Mouse (Mus musculus) T-helper 17 cell (primary cell): ENCODE data around the gene Camk1d.

Experiments
- in situ Hi-C, 2 experiments: fragments of 300-600 bp; cut with MboI, MseI; formaldehyde crosslinking; loops; 1 replicate in 1 of 2; 2 replicates in 1 of 2; pipeline ENCODE4 v1.15.1; 2025; ENCODE audit warnings: high pct_unique_total_duplicates in 2 of 2

Camk1d gene

DNA sequence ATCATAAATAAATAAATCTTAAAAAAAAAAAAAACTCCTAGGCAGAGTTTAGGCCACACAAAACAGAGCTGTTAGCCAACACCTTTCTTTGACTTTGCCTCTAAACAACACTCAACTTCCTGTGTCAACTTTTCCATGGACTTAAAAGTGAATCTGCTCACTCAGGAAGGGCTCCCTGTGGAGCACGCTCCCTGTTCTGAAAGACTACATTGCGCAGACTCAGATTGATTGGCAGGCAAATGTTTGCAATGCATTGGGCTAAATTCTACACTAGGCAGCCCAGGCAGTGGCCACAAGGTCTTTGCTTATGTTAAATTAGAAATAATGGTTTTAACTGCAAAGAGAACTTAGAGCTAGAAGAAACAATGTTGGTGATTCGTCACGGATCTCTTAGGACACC lies 45.4 kb downstream of the Camk1d start:
- in situ Hi-C loops = no loop called here

DNA sequence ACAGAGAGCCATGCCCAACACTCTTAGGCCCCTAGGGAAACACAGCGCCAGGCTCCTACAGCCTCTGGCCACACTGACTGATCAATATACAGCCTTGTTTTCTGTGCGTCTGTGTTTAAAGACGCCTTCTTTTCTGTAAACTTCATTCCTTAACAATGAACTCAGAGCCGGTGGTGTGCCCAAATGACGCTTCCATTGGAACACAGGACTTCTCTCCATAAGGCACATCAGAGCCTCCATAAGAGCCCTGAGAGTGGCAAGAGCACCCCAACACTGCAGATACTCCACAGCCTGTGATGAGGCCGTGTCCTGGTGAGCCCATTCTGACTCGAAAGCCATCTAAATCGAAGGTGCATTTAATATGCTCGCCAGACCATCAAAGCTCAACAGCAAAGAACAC lies 50.8 kb downstream of the Camk1d start:
- in situ Hi-C loops = loop anchor here (5.0 kb wide), 3 partner anchors 34 to 76 kb away; partner anchors contain the start of gene Camk1d (in 1 of the 2)

DNA sequence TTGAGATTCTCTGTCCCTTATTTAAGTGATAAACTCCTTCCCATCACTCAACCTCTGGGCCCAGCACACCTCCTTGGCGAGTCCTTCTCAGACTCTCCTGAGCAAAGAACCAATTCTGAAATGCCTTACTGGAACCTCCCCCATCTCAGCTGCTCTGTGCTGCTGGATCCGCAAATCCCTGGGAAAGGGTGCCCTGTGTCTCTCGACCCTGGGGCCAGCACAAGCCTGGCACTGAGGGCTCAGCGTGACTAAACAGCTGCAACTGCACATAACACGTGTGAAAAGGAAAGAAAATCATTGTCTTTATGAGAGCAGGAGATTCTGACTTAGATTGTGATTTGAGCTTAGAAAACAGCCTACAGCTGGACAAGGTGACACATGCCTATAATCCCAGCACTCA lies 52.4 kb downstream of the Camk1d start:
- in situ Hi-C loops = loop anchor here (5.0 kb wide), 3 partner anchors 35 to 75 kb away; partner anchors contain the start of gene Camk1d (in 1 of the 2)

DNA sequence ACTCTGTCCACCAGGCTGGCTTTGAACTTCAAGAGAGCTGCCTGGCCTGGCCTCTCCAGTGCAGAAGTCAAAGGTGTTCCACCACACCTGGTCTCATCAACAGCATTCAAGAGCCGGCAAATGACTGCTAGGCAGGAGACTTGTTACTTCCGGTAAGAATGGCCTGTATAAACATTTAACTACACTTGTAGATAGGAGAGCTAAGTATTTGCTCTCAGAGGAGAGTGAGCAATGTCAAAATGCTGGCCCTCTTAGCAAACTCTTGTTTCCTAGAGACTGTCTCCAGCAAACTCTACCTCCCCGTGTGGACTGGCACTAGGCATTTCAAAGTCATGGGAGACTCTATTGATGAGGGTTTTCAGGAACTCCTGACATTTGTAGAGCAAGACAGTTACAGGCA lies 56.3 kb downstream of the Camk1d start:
- in situ Hi-C loops = no loop called here

DNA sequence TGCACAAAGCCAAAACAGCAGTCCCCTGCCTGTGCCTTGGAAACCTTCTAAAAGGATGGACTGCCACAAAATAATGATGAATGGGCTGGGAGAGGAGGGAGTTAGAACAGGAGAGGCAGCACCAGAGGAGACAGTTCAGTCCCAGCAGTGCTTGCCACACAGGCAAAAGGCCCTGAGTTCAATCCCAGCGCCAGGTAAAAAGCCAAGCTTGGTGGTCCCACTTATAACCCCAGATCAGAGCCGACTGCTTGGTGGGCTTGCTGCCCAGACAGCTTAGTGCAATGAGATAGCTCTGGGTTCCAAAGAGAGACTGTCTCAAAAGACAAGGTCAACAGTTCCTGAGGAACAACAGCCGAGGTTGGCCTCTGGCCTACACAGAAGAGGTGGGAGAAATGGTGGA lies 58.0 kb downstream of the Camk1d start:
- in situ Hi-C loops = no loop called here

DNA sequence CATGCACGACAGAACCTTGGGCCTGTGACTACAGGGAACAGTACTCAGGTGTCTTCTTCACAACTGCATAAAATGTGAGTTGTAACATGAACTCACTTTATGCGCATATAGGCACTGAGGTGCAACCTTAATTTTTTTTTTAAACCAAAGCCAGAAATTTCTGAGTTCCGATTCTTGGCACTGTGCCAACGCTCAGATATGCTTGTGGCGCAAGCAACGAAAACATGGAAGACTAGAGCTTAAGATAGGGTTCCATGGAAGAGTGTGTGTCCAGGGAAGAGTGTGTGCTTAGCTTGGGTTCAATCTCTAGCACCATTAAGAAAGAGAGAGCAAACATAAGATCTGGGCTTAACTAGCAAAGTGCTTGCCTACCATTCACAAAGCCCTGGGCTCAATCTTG lies 62.2 kb downstream of the Camk1d start:
- in situ Hi-C loops = no loop called here

DNA sequence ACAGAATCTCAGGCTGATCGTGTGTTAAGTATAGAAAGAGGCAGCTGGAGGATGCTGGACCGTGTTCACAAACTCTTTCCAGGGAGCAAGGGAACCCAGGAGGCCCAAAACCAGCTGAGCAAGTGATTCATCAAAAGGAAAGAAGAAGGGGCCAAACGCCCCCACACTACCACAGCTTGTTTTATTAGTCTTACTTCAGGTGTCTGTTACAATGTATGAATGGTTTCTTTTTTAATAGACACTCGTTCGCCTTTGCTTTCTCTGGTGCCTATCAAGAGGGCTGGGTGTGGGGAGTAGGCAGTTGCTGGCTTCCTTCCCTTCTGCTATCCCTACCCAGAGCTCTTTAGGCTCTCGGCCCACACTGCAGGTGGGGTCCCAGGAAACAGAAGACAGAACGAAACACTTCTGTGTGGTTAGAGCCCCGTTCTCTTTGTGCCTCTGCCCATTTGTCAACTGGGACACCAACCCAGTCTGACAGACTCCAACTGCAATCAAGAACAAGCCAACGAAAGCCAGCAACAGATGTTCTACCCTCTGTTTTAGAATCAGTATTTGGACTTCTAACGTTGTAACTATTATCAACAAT lies 62.9 kb downstream of the Camk1d start:
- in situ Hi-C loops = no loop called here

DNA sequence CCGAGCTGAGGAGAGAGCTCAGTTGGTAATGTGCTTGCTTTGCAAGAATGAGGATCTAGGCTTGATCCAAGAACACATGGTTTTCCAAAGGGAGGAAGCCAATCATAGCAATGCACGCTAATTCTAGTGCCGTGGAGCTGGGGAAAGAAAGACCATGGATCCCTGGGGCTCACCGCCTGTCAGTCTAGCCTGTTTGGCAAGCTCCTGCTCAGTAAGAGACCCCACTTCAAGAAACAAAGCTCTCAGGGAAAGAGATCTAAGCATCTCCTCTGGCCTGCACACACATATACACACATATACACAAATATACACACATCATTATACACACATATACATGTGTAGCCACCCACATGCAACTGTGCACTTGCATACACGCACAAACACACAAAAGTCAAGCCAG lies 65.1 kb downstream of the Camk1d start:
- in situ Hi-C loops = no loop called here

DNA sequence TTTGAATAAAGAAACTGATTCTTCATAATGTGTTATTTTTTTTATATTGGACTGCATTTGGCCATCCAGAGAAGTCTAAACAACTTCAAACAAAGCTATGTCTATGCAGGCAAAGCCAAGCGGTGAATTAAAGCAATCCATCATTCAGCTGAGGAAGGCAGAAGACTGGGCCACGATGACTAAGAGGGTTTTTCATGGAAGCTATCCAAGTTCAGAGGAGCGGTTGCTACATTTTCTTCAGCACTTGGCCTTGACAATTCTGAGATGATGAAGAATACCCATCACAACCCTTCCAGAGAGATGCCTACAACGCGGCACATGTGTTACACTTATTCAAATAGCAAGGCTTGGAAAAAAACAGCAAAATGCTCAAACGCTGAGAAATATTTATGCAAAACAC lies 65.6 kb downstream of the Camk1d start:
- in situ Hi-C loops = no loop called here

DNA sequence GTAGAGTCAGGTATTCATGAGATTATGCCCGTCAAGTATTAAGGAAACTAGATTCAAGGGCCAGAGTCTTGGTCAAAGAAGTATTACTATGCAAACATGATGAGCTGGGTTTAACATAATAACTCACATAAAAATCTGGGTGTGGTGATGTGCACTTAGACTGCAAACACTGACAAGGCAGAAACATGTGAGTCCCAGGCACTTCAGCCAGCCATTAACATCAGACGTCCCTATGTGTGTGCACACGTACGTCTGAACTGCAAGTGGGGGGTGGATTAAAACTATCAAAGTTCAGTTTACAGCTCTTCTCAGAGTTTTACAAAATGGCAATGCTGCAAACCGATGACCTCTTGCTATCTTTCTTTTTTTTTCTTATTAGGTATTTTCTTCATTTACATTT lies 68.0 kb downstream of the Camk1d start:
- in situ Hi-C loops = no loop called here

DNA sequence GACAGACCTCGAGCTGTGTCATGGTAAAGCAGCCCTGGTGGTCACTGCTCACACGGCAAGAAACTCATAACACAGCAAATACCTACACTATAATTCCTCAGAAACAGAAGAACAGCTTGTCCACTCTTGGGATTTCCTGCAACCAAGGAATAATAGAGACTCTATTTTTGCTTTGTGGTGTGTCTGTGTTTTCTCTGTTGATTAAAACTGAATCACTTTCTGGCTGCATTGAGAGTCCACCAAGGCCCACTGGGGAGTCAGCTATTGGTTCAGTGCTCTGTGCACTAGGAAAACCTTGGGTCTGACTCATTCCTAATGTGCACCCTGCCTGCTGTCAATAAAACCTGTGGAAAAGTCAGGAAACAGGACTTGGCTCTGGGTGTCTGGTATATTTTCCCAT lies 68.7 kb downstream of the Camk1d start:
- in situ Hi-C loops = no loop called here

DNA sequence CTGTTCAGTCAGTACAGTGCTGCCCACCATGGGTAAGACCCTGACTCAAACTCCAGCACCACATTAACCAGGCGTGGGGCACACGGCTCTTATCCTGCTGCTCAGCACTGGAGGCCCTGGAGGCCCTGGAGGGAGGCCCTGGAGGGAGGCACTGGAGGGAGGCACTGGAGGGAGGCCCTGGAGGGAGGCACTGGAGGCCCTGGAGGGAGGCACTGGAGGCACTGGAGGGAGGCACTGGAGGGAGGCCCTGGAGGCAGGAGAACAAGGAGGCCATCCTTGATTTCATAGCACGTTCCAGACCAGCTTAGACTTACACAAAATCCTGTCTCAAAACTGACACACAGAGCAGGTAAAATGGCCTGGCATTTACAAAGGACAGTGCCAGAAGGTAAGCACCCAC lies 70.4 kb downstream of the Camk1d start:
- in situ Hi-C loops = no loop called here

DNA sequence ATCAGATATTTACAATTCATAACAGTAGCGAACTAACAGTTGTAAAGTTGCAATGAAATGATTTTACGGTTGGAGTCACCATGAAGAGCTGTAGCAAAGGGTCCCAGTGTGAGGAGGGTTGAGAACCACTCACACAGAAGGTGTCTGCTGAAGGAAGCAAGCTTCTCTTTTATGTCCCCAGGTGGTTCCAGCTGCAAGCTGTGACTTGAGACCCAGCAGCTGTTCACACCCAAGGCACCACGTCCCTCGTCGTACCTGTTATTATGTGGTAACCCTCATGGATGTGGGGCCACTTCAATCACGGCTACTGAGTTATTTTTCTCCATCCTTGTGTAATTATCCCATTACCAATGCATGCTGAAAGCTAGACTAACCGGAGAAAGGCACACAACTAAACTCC lies 71.1 kb downstream of the Camk1d start:
- in situ Hi-C loops = no loop called here

DNA sequence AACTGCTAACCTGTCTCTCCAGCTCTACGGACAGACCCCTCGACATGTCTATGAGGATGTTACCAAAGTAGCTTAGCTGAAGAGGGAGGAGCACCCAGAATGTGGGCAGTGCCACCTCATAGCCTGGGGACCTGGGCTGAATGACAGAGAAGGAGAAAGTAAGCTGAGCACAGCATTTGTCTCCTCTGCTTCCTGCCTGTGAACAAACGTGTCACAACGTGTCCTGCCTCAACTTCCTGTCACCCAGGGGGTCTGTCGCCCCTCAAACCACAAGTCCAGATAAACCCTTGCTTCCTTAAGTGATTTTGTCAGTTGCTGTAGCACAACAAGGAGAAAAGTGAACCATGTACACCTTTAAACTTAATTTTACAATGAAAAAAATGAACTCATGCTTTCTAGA lies 71.7 kb downstream of the Camk1d start:
- in situ Hi-C loops = no loop called here

DNA sequence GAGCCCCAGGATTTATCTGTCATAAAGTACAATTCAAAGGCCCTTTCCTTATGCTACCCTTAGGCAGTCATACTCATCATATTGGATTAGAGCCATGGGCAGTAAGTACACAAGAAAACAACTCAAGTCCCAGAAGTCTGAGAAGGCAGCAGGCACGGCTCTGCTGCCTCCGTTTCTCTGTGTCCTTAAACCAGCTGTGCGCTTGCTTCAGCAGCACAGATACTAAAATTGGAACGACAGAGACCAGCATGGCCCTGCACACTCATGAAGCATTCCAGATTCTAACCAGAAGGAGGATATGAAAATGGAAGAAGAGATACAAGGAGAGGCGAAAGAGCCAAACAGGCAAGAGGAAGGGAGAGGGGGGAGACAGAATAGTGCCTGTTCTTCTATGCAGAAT lies 72.6 kb downstream of the Camk1d start:
- in situ Hi-C loops = no loop called here

DNA sequence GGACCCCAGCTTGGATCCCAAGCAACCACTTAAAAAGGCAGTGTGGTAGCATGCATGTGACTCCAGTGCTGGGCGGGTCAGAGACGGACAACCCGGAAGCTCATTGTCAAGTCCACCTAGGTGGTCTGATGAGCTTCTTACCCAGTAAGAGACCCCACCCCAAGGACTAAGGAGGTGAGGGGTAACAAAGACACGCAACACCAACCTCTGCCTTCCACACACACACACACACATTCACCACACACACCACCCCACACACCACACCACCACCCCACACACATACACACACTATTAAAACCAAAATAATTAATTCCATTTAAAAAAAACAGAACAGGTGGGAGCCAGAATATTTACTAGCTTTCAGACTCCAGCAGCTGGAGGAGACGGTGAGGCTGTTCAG lies 73.7 kb downstream of the Camk1d start:
- in situ Hi-C loops = no loop called here

DNA sequence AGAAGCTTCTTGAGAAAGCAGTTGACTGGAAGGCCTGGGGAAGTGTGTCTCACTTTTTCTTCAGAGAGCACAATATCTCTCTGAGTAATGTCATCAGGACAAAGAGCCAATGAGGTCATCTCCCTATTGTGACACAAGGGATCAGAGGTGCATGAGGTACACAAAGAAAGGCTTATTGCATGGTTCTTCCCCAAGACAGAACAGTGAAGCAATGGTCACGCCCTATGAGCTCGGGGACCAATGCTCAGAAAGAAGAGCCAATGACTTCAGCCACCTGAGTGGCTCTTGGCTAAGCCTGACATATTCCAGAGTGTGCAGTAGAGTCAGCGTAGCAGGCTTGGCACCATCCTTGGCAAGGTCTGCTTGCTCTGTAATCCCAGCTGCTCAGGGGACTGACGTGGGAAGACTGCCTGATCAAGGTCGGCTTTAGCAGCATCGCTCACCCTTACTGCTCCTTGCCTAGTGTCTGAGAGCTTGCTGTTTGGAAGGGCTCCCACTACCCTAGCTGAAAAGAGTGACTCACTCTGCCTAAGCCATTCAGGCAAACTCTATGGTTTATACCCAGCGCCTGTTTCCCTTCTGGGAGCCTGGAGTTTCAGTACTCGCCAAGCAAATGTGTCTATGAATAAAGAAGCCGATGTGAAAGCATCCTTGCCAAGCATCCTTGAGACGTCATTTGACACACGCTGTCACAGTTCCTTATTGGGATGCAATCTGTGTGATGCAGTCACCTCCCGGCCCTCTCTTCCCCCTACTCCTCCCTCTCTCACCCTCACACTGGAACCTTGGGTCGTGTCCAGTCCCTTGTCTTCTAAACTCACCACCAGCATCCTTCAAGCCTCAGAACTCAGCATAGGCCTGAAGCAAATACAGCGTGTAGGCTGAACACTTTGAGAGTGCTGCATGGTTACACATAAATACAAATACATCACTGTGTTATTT lies 77.2 kb downstream of the Camk1d start:
- in situ Hi-C loops = no loop called here

DNA sequence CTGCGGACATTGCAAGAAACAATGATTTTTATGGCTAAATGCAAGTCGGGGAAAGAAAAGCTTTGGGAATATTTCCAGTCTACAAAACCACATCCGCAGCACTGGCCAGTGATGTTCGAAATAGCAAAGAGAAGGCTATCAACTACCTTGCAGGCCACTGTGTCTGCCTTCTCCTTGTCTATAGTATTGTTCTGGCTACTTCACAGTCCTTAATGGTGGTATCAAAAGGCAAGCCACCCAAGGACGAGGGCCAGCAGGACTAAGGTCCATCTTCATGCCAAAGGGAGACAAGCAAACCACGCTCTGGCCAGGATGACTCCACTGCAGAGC lies 82.0 kb downstream of the Camk1d start:
- in situ Hi-C loops = no loop called here

DNA sequence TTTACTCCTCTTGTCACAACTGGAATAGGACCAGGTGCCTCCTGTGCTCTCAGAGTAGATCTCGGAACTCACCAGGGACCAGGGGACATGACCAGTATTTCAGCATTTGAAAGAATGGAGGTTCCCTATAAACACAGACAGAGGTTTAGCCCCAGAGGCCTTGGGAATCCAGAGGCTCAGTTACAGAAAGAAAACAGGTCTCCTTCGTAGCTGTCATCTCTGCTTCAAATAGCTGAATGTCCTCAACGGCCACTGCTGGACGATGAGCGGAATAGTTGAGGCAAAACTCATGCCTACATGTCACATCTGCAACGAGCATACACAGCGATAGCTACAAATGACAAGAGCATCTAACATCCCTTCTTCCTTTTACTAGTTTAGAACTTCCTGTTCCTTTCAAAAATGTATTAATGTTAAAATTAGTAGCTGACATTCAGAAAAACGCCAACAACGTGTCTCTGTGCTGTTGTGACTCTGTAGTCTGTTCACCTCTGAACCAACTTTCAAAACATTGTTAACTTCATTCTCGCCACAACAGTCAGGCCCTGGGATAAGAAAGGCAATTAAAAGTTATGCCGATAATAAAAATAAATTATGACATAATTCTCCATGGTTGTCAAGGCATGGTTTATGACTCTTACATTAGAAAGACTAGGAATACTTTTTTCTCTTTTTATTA lies 82.5 kb downstream of the Camk1d start:
- in situ Hi-C loops = no loop called here

DNA sequence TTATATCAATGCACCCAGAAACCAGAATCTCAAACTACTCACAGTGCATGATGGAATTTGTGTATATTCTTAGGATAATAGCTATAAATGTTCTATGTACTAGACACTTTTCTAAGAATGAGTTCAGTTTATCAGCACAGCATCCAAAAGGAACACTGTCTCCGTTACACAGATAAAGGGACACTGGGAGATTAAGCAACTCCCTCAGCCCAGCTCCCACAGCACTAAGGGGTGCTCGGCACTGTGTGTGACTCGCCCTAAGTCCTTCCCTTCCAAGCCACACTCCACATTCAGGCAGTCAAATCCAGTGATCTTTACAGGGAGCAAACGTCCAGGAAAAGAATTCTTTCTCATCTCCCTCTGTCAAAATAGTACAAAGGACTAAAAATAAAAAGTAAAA lies 83.6 kb downstream of the Camk1d start:
- in situ Hi-C loops = no loop called here

DNA sequence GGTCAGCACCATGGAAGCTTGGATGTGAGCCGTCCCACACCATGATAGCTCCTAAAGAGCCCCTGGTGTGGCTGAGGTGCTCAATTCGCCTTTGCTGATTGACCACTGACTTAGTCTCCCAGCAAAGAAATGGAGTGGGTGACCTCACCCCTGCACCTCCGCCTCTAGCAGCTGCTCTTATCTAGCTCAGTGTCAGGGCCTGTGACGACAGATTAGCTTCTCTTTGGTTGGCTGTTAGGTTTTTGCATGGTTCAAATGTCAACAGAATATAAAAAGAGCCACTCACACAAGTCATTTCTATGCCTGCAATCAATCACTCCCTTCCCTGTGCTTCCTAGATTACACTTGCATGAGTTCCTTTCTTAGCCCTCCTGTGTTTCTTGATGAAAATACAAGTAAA lies 89.9 kb downstream of the Camk1d start:
- in situ Hi-C loops = no loop called here

DNA sequence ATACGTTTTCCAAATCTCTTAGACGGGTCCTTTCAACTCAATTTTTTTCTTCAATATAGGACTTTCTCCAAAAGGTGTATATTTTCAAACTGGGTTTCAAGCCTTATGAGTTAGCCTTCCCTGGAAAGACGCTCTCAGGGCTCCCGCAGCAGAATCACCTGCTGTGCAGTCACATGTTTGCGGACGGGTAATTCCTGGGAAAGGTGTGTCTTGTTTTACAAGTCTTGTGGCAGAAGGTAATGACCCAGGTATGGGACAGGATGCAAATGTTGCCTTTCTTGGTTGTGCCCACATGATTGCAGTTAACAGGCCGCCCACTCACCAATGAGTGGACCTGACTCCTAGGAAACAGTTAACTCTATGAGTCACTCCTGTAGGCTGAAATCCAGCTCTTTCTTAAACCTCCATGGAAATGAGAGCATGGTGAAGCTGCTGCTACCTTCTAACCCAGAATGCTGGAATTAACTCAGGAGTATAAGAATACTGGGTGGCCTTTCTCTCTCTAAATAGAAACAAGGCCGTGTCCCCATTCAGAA lies 95.9 kb downstream of the Camk1d start:
- in situ Hi-C loops = no loop called here
